Mouse (Mus musculus): ENCODE results near the gene Cyb5r4.

- peak; percentile 49 for TF ChIP-seq CTCF (IDR thresholded peaks at IDR 0.05; ENCODE audit: low read depth)
- TF ChIP-seq EP300 (IDR thresholded peaks at IDR 0.05; ENCODE audit: low read depth) = no peak
Measured at GRCm38 (mm10) chr9:87097989-87098388, 76.2 kb downstream of the Cyb5r4 start.

Measured in liver, postnatal 0 days (tissue).